Mouse (Mus musculus): ENCODE results near the gene Inppl1. TPM values are rescaled to one million over a fixed set of nuclear protein-coding genes. Genes with fewer than 3 reads are reported as not detected.

Gene Inppl1
- polyA plus RNA-seq (2012; rRNA removed) = 29.9 and 36.2 TPM in 2 replicates

GRCm38 (mm10) chr7:101837606-101838471, at the start of gene Inppl1:
TSS of gene Inppl1 (minus strand) at chr7:101838229.
- DNase-seq (ENCODE audit: low read depth) = peak; percentile 93
- no peak for TF ChIP-seq POLR2A (IDR thresholded peaks at IDR 0.05; ENCODE audit: borderline replicate concordance, extremely low read depth, insufficient read depth, insufficient read length, poor library complexity, severe bottlenecking)
- no peak for TF ChIP-seq CTCF (IDR thresholded peaks at IDR 0.05; ENCODE audit: borderline replicate concordance, extremely low read depth, insufficient read depth, insufficient read length)

- no peak for TF ChIP-seq CTCF (IDR thresholded peaks at IDR 0.05; ENCODE audit: borderline replicate concordance, extremely low read depth, insufficient read depth, insufficient read length)
- TF ChIP-seq POLR2A (IDR thresholded peaks at IDR 0.05; ENCODE audit: borderline replicate concordance, extremely low read depth, insufficient read depth, insufficient read length, poor library complexity, severe bottlenecking) = no peak
- no peak for DNase-seq (ENCODE audit: low read depth)
These were observed 48.2 kb upstream of the Inppl1 start for GRCm38 (mm10) chr7:101886274-101886673.

GRCm38 (mm10) chr7:101884160-101884559, 46.1 kb upstream of the Inppl1 start:
- TF ChIP-seq CTCF (IDR thresholded peaks at IDR 0.05; ENCODE audit: borderline replicate concordance, extremely low read depth, insufficient read depth, insufficient read length) = no peak
- TF ChIP-seq POLR2A (IDR thresholded peaks at IDR 0.05; ENCODE audit: borderline replicate concordance, extremely low read depth, insufficient read depth, insufficient read length, poor library complexity, severe bottlenecking) = no peak
- no peak for DNase-seq (ENCODE audit: low read depth)

DNA sequence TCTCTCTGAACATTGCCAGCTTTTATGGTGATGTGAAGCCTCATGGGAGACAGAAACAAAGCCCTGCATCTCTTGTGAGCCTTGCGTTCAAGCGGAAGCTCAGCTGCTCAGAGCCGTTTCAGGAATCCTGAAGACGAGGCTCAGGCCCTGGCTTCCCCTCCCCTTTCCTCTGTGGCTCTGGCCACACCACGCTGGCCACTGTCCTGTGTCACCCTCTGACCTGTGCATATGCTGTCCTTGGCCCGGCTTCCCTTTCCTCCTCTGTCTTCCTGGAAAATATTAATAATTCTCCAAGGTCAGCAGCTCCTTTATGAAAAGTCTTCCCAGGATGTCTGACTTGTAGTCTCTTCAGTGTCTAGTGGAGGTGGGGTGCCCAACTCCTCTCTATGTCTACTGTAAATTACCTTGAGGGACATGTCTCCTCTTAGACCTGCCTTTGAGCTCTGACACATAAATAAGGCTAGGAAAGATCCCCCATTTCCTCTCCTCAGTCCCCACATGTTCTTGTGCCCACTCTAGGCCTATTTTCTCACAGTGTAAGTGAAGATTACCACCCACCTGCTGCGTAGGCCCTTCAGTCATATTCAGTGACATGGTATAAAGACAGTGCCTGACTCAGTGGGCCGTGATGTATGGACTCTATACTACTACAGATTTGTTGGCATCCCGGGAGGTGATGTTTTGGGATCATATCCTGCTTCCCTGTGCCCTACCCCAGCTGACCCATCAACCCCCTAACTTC, 44.6 kb upstream of the Inppl1 start:
- no peak for DNase-seq (ENCODE audit: low read depth)
- TF ChIP-seq POLR2A (IDR thresholded peaks at IDR 0.05; ENCODE audit: borderline replicate concordance, extremely low read depth, insufficient read depth, insufficient read length, poor library complexity, severe bottlenecking) (no peak), CTCF (IDR thresholded peaks at IDR 0.05; ENCODE audit: borderline replicate concordance, extremely low read depth, insufficient read depth, insufficient read length) (no peak)

DNA sequence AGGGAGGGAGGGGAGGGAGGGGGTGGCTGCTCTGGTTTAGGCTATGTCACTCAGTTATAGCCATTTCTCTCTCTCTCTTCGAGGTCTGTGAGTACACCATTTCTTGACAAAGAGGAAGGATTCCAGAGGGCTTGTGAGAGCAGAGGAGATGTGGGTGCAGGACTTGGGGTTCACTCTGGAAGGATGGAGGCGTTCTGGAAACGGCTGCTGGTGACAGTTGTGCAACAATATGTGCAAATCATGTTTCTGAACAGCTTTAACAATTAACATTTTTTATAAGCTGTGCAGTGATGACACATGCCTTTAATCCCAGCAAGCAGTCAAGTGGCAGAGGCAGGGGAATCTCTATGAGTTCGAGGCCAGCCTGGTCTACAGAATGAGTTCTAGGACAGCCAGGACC, 42.8 kb upstream of the Inppl1 start:
- no peak for TF ChIP-seq CTCF (IDR thresholded peaks at IDR 0.05; ENCODE audit: borderline replicate concordance, extremely low read depth, insufficient read depth, insufficient read length)
- no peak for TF ChIP-seq POLR2A (IDR thresholded peaks at IDR 0.05; ENCODE audit: borderline replicate concordance, extremely low read depth, insufficient read depth, insufficient read length, poor library complexity, severe bottlenecking)
- DNase-seq (ENCODE audit: low read depth) = no peak

DNA sequence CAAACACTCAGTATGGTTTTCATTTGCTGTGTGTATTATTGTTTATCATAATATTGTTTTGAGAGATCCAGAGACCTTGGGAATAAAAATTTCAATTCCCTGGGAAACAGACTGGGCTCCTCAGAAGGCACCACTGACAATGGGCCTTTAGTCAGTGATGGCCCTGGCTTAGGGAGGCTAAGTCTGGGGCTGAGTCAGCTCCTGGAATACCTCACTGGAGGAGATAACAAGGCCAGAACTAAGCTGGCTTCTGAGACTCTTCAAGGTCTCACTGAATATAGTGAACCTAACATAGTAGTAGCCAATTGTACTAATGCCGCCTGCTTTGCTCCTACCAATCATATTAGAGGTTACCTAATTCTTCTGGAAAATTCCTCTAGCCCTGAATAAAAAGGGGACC, 37.9 kb upstream of the Inppl1 start:
- no peak for TF ChIP-seq CTCF (IDR thresholded peaks at IDR 0.05; ENCODE audit: borderline replicate concordance, extremely low read depth, insufficient read depth, insufficient read length)
- no peak for TF ChIP-seq POLR2A (IDR thresholded peaks at IDR 0.05; ENCODE audit: borderline replicate concordance, extremely low read depth, insufficient read depth, insufficient read length, poor library complexity, severe bottlenecking)
- DNase-seq (ENCODE audit: low read depth) = no peak

- DNase-seq (ENCODE audit: low read depth) = no peak
- TF ChIP-seq POLR2A (IDR thresholded peaks at IDR 0.05; ENCODE audit: borderline replicate concordance, extremely low read depth, insufficient read depth, insufficient read length, poor library complexity, severe bottlenecking) (no peak), CTCF (IDR thresholded peaks at IDR 0.05; ENCODE audit: borderline replicate concordance, extremely low read depth, insufficient read depth, insufficient read length) (no peak)
These were observed 33.3 kb upstream of the Inppl1 start for GRCm38 (mm10) chr7:101871296-101871695.

- no peak for DNase-seq (ENCODE audit: low read depth)
- TF ChIP-seq CTCF (IDR thresholded peaks at IDR 0.05; ENCODE audit: borderline replicate concordance, extremely low read depth, insufficient read depth, insufficient read length) = no peak
- TF ChIP-seq POLR2A (IDR thresholded peaks at IDR 0.05; ENCODE audit: borderline replicate concordance, extremely low read depth, insufficient read depth, insufficient read length, poor library complexity, severe bottlenecking) = no peak
These were observed 32.6 kb upstream of the Inppl1 start, which contains the start of gene Folr1 for GRCm38 (mm10) chr7:101870629-101871028. TSS of gene Folr1 (minus strand) at chr7:101870788.

DNA sequence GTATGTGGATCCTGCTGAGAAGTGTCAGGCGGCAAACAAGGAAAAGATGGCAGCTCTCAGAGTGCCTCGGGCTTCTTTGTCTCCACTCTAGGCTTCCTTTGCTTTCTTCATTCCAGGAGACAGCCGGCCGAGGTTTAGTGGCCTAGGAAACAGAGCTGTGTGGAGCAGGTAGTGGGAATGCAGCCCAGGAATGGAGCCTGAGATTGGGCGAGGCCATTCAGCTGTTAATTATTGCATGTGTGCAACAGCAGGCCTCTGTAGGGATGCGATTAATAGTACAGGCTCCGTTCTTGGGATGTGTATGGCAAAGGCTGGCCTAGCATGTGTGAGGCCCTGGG, 31.1 kb upstream of the Inppl1 start:
- no peak for TF ChIP-seq POLR2A (IDR thresholded peaks at IDR 0.05; ENCODE audit: borderline replicate concordance, extremely low read depth, insufficient read depth, insufficient read length, poor library complexity, severe bottlenecking)
- no peak for TF ChIP-seq CTCF (IDR thresholded peaks at IDR 0.05; ENCODE audit: borderline replicate concordance, extremely low read depth, insufficient read depth, insufficient read length)
- DNase-seq (ENCODE audit: low read depth) = peak; percentile 66

DNA sequence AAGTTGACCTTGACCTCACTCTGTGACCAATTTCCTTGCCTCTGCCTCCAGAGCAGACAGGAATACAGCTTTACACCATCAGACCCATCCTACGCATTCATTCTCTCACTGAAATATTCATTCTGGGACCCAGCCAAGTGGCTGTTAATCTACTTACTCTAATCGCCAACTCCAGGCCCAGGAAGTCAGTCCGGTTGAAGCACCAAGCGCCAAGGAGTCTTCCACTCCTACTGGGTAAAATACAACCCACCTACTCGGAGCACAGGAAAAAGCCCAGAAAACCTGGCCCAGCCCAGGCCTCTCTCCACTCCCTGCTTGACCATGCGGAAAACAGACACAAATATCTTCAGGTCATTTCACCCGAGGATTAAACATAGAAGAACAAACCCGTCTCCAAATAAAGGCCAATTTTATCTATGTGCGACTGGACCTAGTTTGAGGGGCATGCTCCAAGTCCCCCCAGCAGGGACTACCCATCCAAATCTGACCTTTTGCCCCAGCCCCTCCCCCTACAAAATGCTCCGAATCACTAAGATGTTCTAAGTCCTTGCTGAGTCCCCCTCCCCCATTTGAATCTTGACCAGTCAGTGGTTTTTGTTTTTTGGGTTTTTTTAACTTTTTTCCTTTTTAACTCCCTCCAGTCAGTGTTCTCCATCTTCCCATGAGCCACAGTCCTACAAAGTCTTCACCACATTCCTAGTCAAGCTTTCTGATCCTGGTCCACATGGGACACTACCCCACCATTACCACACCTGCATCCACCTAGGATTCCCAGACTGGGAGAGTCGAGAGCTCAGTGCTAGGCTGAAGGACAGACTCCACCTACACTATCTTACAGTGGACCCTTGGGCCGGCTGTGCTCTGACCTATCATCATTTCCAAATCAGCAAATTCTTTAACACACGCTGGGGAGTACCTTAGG, 30.5 kb upstream of the Inppl1 start:
- peak; percentile 45 for DNase-seq (ENCODE audit: low read depth)
- TF ChIP-seq POLR2A (IDR thresholded peaks at IDR 0.05; ENCODE audit: borderline replicate concordance, extremely low read depth, insufficient read depth, insufficient read length, poor library complexity, severe bottlenecking) (no peak), CTCF (IDR thresholded peaks at IDR 0.05; ENCODE audit: borderline replicate concordance, extremely low read depth, insufficient read depth, insufficient read length) (no peak)

- TF ChIP-seq CTCF (IDR thresholded peaks at IDR 0.05; ENCODE audit: borderline replicate concordance, extremely low read depth, insufficient read depth, insufficient read length) (no peak), POLR2A (IDR thresholded peaks at IDR 0.05; ENCODE audit: borderline replicate concordance, extremely low read depth, insufficient read depth, insufficient read length, poor library complexity, severe bottlenecking) (no peak)
- no peak for DNase-seq (ENCODE audit: low read depth)
These were observed 29.5 kb upstream of the Inppl1 start for GRCm38 (mm10) chr7:101867482-101867881.

All from brain, embryonic 14.5 days (tissue).